Mouse (Mus musculus) liver, embryonic 14.5 days (tissue): ENCODE data around the gene Cdk8.

Experiments used
- CTCF ChIP-seq: IDR thresholded peaks from 2 replicates; pipeline ENCODE4 v1.5.1; 2016; ENCODE audit warnings: antibody characterized with exemption, low read depth, control low read depth
- EP300 ChIP-seq: IDR thresholded peaks from 2 replicates; pipeline ENCODE4 v1.6.1; 2016; ENCODE audit warnings: antibody characterized with exemption, low read depth

DNA sequence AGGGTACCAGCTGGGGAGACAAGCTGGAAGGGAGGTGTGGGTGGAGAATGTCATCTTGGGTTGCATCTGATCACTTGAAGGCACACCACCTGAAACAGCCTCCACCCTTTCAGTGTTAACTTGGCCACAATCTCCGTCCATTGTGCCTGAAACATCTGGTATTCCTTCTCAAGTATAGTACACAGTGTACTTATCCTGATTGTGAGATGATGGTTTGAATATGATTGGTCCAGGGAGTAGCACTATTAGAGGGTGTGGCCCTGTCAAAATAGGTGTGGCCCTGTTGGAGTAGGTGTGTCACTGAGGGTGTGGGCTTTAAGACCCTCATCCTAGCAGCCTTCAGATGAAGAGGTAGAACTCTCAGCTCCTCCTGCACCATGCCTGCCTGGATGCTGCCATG, 103.4 kb downstream of the Cdk8 start:
- no peak for TF ChIP-seq CTCF
- no peak for TF ChIP-seq EP300
